Mouse (Mus musculus) stomach, embryonic 15.5 days (tissue): ENCODE data around the gene Dhh. TPM values are rescaled to one million over a fixed set of nuclear protein-coding genes. Genes with fewer than 3 reads are reported as not detected.

Experiments used
- polyA plus RNA-seq: library from polyadenylated mRNA; unstranded; fragments of >200 nt; fragmentation: Nextera tagmentation; extraction: Ambion mirVana; gene quantifications from 2 replicates; pipeline ENCODE4 v1.2.1, GENCODE M21; 2015

Gene Dhh
- polyA plus RNA-seq, 1 experiment from 2014 or later: 0.71 TPM

Other genes with a start within 250 kb of the Dhh start
- gene Ddx23, start 235.6 kb downstream of the Dhh start, polyA plus RNA-seq: 22.9 and 26.8 TPM in 2 replicates
- gene Rnd1, start 221.1 kb downstream of the Dhh start, polyA plus RNA-seq: 1.3 and 1.4 TPM in 2 replicates
- gene Ccdc65, start 190.3 kb downstream of the Dhh start, polyA plus RNA-seq: 0.84 and 1.1 TPM in 2 replicates
- 112 and 123 TPM in 2 replicates for gene Fkbp11, start 170.3 kb downstream of the Dhh start, polyA plus RNA-seq
- 41.6 and 45.2 TPM in 2 replicates for gene Arf3, start 135.3 kb downstream of the Dhh start, polyA plus RNA-seq
- gene Wnt10b, start 120.4 kb downstream of the Dhh start, polyA plus RNA-seq: 0.08 TPM in 1 of 2 replicates, not detected in the other
- not detected in 2 replicates for gene Wnt1, start 108.7 kb downstream of the Dhh start, polyA plus RNA-seq
- gene Ddn, start 89.0 kb downstream of the Dhh start, polyA plus RNA-seq: not detected in 2 replicates
- 82.4 and 85.6 TPM in 2 replicates for gene Prkag1, start 67.0 kb downstream of the Dhh start, polyA plus RNA-seq
- 10.6 and 11.6 TPM in 2 replicates for gene Kmt2d, start 27.3 kb downstream of the Dhh start, polyA plus RNA-seq
- gene Rhebl1, start 4.0 kb downstream of the Dhh start, polyA plus RNA-seq: 8.6 and 8.8 TPM in 2 replicates
- 14.5 TPM in 2 replicates for gene Lmbr1l, start 19.7 kb upstream of the Dhh start, polyA plus RNA-seq
- gene Tuba1b, start 36.0 kb upstream of the Dhh start, polyA plus RNA-seq: 1,197 and 1,299 TPM in 2 replicates
- gene Gm49450, start 55.0 kb upstream of the Dhh start, polyA plus RNA-seq: not detected in 2 replicates
- gene Tuba1a, start 55.2 kb upstream of the Dhh start, polyA plus RNA-seq: 915 and 964 TPM in 2 replicates
- 196 and 204 TPM in 2 replicates for gene Tuba1c, start 131.4 kb upstream of the Dhh start, polyA plus RNA-seq
- gene Prph, start 156.6 kb upstream of the Dhh start, polyA plus RNA-seq: 33.5 and 38.7 TPM in 2 replicates
- gene Troap, start 176.0 kb upstream of the Dhh start, polyA plus RNA-seq: 24.6 and 29.2 TPM in 2 replicates
- 0.09 TPM in 1 of 2 replicates, not detected in the other for gene C1ql4, start 189.3 kb upstream of the Dhh start, polyA plus RNA-seq
- gene Dnajc22, start 194.6 kb upstream of the Dhh start, polyA plus RNA-seq: 18.6 and 23.0 TPM in 2 replicates
- 28.3 and 32.1 TPM in 2 replicates for gene Spats2, start 227.4 kb upstream of the Dhh start, polyA plus RNA-seq